Mouse (Mus musculus): ENCODE results near the gene 9230112D13Rik. TPM values are rescaled to one million over a fixed set of nuclear protein-coding genes. Genes with fewer than 3 reads are reported as not detected.

Gene 9230112D13Rik
- polyA plus RNA-seq, 2 experiments: not detected

DNA sequence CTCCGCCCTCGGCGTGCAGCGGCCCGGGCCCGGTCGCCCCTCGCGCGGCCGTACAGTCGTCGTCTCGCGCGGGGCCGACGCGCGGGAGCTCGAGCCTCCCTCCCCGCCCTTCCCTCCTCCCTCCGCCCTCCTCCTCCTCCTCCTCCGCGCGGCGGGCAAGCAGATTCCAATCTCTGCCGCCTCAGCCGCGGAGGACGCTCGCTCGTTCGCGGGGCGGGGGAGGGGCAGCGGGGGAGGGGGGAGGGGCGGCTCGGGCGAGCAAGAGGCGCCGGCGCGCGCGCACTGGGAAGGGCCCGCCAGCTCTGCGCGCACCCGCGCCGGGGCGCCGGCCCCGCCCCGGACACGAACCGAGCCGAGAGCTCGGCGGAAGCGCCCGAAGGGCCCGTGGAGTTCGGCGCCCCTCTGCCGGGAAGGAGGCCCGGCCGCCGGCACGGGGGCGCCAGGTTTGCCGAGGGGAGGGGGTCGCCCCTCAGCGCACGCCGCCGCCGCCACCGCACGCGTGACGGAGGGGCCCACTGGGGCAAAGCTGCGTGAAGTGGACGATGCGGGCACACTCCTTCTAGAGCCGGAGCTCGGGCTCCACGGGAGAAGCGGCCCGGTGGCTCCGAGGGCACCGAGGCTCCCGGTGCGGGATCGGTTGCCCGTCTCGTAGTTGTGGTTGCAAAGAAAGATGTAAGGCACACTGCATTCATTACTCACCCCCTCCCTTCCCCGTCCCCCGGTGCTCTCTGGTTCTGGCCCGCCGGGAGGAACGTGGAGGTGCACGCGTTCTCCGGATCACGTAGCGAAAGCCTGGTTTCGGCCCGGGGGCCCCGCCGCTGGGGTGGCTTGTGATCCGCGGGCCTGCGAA lies 19.9 kb downstream of the 9230112D13Rik start:
- peak; percentile 85 for ATAC-seq (ENCODE audit: insufficient read depth)
- peaks cover 0 to 2% of the 10 kb centered on the region in 2 experiments; a peak in 1 of 4 replicates for H3K4me1 ChIP-seq (replicated peaks; ENCODE audit: control insufficient read depth in 2 of 2, insufficient read depth in 2 of 2, low read length in 1 of 2)
- H3K27ac ChIP-seq: no peak overlapping the region
- peak; percentile 13 to 31 (median 28) for DNase-seq (ENCODE audit: low read depth in 3 of 3, low spot score in 3 of 3)
- H3K4me2 ChIP-seq (ENCODE audit: low read depth): peak overlapping the region; percentile 89
- peak overlapping the region; percentile 61 to 65 for H3K4me3 ChIP-seq (ENCODE audit: insufficient read depth in 1 of 2, low read depth in 2 of 2, low read length in 2 of 2)
- H3K36me3 ChIP-seq (replicated peaks; ENCODE audit: control insufficient read depth, insufficient read depth, low read depth): no peaks in the 10 kb centered on the region
- no peak for TF ChIP-seq EP300 (IDR thresholded peaks at IDR 0.05; ENCODE audit: low read depth)
- TF ChIP-seq CTCF (IDR thresholded peaks at IDR 0.05; ENCODE audit: low read depth): no peak
- under 1% methylated on average over 86 of the region's 115 CpGs for WGBS (ENCODE audit: insufficient replicate concordance)
- peak overlapping the region; percentile 69 for H3K9ac ChIP-seq (replicated peaks)
- no peaks in the 10 kb centered on the region for H3K9me3 ChIP-seq (ENCODE audit: control insufficient read depth, low read length)
- peaks cover 57% of the 10 kb centered on the region for H3K27me3 ChIP-seq (ENCODE audit: control insufficient read depth, insufficient read depth, low read length)

DNA sequence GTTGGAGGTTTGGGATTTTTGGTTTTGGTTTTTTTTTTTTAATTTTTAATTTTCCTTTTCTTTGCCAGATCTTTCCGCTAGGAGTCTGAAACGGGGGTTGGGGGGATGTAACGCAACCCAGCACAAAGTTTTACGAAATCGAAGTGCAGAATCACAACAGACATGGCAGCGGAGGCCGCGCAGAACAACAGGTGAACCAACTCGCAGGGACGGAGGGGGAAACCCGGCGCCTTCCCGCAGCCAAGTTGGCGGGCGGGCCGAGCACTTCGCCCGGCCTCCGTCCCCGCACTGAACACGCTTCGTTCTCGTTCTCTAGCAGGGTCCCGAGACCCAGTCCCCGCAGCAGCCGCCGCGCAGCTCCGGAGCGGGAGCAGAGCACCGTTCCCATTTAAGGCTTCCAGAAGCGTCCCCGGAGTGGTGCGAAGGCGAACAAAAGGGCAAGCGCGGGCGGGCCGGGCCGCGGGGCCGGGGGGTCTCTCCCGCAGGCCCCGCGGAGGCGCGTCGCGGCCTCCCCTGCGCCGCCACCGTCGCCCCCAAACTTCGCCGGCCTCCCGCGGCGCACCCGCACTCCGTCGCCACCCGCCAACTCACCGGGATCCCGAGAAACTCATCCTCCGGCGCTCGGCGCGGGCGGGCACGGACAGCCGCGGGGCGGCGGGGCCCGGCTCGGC lies 20.7 kb downstream of the 9230112D13Rik start:
- DNase-seq (ENCODE audit: low read depth in 3 of 3, low spot score in 3 of 3) (no peak), ATAC-seq (ENCODE audit: insufficient read depth) (peak; percentile 29; the same call in 1 of the 2 replicates)
- no peaks in the 10 kb centered on the region for H3K9me3 ChIP-seq (ENCODE audit: control insufficient read depth, low read length)
- H3K4me2 ChIP-seq (ENCODE audit: low read depth): peak overlapping the region; percentile 89
- H3K27ac ChIP-seq: no peak overlapping the region
- H3K4me3 ChIP-seq (ENCODE audit: insufficient read depth in 1 of 2, low read depth in 2 of 2, low read length in 2 of 2): peak overlapping the region; percentile 57 to 65
- peaks cover 57% of the 10 kb centered on the region for H3K27me3 ChIP-seq (ENCODE audit: control insufficient read depth, insufficient read depth, low read length)
- peak overlapping the region; percentile 25 for H3K9ac ChIP-seq (replicated peaks)
- H3K4me1 ChIP-seq (replicated peaks; ENCODE audit: control insufficient read depth in 2 of 2, insufficient read depth in 2 of 2, low read length in 1 of 2): peaks cover 0 to 2% of the 10 kb centered on the region in 2 experiments; a peak in 1 of 4 replicates
- TF ChIP-seq EP300 (IDR thresholded peaks at IDR 0.05; ENCODE audit: low read depth): no peak
- WGBS (ENCODE audit: insufficient replicate concordance): under 1% methylated on average over 77 of the region's 77 CpGs
- H3K36me3 ChIP-seq (replicated peaks; ENCODE audit: control insufficient read depth, insufficient read depth, low read depth): no peaks in the 10 kb centered on the region

DNA sequence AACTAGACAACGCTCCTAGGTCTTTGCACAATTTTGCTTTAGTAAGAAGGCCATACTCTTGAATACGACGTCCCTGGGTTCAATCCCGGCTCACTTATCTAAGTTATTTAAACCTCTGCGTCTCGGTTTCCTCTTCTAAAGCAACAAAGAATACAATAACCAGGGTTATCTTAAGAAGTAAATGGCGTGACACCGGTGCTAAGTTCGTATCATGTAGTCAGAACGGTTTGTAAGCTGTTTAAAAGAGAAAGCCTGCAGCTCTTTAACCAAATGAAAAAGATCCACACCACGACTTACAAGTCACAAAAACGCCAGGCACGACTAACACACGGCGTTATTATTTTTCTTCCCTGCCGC lies 21.2 kb downstream of the 9230112D13Rik start:
- Histone ChIP-seq H3K9me3 (ENCODE audit: control insufficient read depth, low read length) (no peaks in the 10 kb centered on the region), H3K4me1 (replicated peaks; ENCODE audit: control insufficient read depth in 2 of 2, insufficient read depth in 2 of 2, low read length in 1 of 2) (peaks cover 0 to 2% of the 10 kb centered on the region in 2 experiments; a peak in 1 of 4 replicates), H3K4me2 (ENCODE audit: low read depth) (peak overlapping the region; percentile 89), H3K9ac (replicated peaks) (no peak overlapping the region; the same call in none of the 2 replicates), H3K27ac (no peak overlapping the region), H3K36me3 (replicated peaks; ENCODE audit: control insufficient read depth, insufficient read depth, low read depth) (no peaks in the 10 kb centered on the region), H3K27me3 (ENCODE audit: control insufficient read depth, insufficient read depth, low read length) (peaks cover 57% of the 10 kb centered on the region), H3K4me3 (ENCODE audit: insufficient read depth in 1 of 2, low read depth in 2 of 2, low read length in 2 of 2) (peak overlapping the region; percentile 57 to 65)
- WGBS (ENCODE audit: insufficient replicate concordance): under 1% methylated on average over 16 of the region's 16 CpGs
- TF ChIP-seq EP300 (IDR thresholded peaks at IDR 0.05; ENCODE audit: low read depth) (no peak), CTCF (IDR thresholded peaks at IDR 0.05; ENCODE audit: low read depth) (no peak)
- ATAC-seq (ENCODE audit: insufficient read depth) (no peak), DNase-seq (ENCODE audit: low read depth in 3 of 3, low spot score in 3 of 3) (no peak)

DNA sequence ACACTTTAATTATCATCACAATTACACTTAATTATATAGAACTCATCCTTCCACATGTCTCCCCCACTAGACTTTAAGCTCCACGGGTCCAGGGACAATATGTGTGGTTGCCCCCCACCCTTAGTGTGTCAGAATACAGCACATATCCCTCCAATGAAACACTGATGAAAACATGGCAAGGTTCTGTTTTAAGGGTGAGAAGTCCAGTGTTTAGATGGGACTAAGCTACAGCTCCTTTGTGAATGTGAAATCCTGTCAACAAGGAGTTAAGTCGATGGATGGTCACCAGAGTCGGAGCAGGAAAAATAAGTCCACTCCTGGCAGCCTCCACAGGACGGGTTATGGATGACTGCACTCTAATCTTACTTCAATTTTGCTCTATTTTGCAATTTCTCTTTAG lies 22.3 kb downstream of the 9230112D13Rik start:
- no peak for ATAC-seq (ENCODE audit: insufficient read depth)
- H3K36me3 ChIP-seq (replicated peaks; ENCODE audit: control insufficient read depth, insufficient read depth, low read depth): no peaks in the 10 kb centered on the region
- H3K4me1 ChIP-seq (replicated peaks; ENCODE audit: control insufficient read depth in 2 of 2, insufficient read depth in 2 of 2, low read length in 1 of 2): peaks cover 0 to 2% of the 10 kb centered on the region in 2 experiments; a peak in 1 of 4 replicates
- WGBS (ENCODE audit: insufficient replicate concordance): 25% methylated on average over 4 of the region's 4 CpGs
- no peak overlapping the region for H3K9ac ChIP-seq (replicated peaks)
- no peak overlapping the region for H3K4me2 ChIP-seq (ENCODE audit: low read depth)
- peaks cover 51% of the 10 kb centered on the region for H3K27me3 ChIP-seq (ENCODE audit: control insufficient read depth, insufficient read depth, low read length)
- H3K27ac ChIP-seq: no peak overlapping the region
- no peak for DNase-seq (ENCODE audit: low read depth in 3 of 3, low spot score in 3 of 3)
- H3K9me3 ChIP-seq (ENCODE audit: control insufficient read depth, low read length): no peaks in the 10 kb centered on the region
- H3K4me3 ChIP-seq (ENCODE audit: insufficient read depth in 1 of 2, low read depth in 2 of 2, low read length in 2 of 2): no peak overlapping the region
- TF ChIP-seq EP300 (IDR thresholded peaks at IDR 0.05; ENCODE audit: low read depth) (no peak), CTCF (IDR thresholded peaks at IDR 0.05; ENCODE audit: low read depth) (no peak)

DNA sequence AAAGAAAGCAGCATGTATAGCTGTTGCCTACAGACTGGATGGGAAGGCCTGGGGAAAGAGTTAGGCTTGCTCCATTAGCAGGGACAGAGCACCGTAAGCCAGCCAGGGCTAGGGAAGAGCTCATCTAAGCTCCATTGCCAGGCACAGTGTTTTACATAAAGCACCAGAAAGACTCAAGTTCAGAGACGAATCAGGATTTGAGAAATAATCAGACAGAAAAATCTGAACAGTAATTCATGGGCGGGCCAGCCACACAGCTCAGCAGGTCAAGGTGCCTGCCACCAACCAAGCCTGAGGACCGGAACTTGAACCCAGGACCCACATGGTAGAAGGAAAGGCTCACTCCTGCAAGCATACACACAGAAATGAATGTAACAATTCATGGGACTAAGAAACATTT lies 22.9 kb downstream of the 9230112D13Rik start:
- no peaks in the 10 kb centered on the region for H3K9me3 ChIP-seq (ENCODE audit: control insufficient read depth, low read length)
- TF ChIP-seq CTCF (IDR thresholded peaks at IDR 0.05; ENCODE audit: low read depth) (no peak), EP300 (IDR thresholded peaks at IDR 0.05; ENCODE audit: low read depth) (no peak)
- H3K27ac ChIP-seq: no peak overlapping the region
- DNase-seq (ENCODE audit: low read depth in 3 of 3, low spot score in 3 of 3) (no peak), ATAC-seq (ENCODE audit: insufficient read depth) (no peak)
- no peaks in the 10 kb centered on the region for H3K36me3 ChIP-seq (replicated peaks; ENCODE audit: control insufficient read depth, insufficient read depth, low read depth)
- H3K27me3 ChIP-seq (ENCODE audit: control insufficient read depth, insufficient read depth, low read length): peaks cover 47% of the 10 kb centered on the region
- no peak overlapping the region for H3K4me3 ChIP-seq (ENCODE audit: insufficient read depth in 1 of 2, low read depth in 2 of 2, low read length in 2 of 2)
- WGBS (ENCODE audit: insufficient replicate concordance): 62% methylated on average over 4 of the region's 4 CpGs
- no peak overlapping the region for H3K9ac ChIP-seq (replicated peaks)
- peaks cover 0 to 2% of the 10 kb centered on the region in 2 experiments; a peak in 1 of 4 replicates for H3K4me1 ChIP-seq (replicated peaks; ENCODE audit: control insufficient read depth in 2 of 2, insufficient read depth in 2 of 2, low read length in 1 of 2)
- no peak overlapping the region for H3K4me2 ChIP-seq (ENCODE audit: low read depth)
